Mouse (Mus musculus) olfactory bulb, adult 2 months (tissue): ENCODE data around the gene Tln1. TPM values are rescaled to one million over a fixed set of nuclear protein-coding genes. Genes with fewer than 3 reads are reported as not detected.
"Not testable (repeated sequence)": the region's sequence is repeated elsewhere in the genome, so short reads cannot be mapped to it uniquely, and the experiment has no call there.

Experiments used
- H3K27ac ChIP-seq: fragments of 200-500 bp; 2 replicates; pipeline ENCODE4 v1.5.1; 2012; ENCODE audit warnings: low read depth, low read length; ENCODE audit not compliant: insufficient read depth
- H3K4me1 ChIP-seq: fragments of 200-500 bp; 2 replicates; pipeline ENCODE4 v1.6.1; 2012; ENCODE audit warnings: low read length; ENCODE audit not compliant: control insufficient read depth, insufficient read depth
- H3K4me3 ChIP-seq: fragments of 200-500 bp; 2 replicates; pipeline ENCODE4 v1.5.1; 2012; ENCODE audit warnings: mild to moderate bottlenecking, low read depth, low read length, moderate library complexity; ENCODE audit not compliant: insufficient read depth
- CTCF ChIP-seq: fragments of 200-500 bp; IDR thresholded peaks from 2 replicates; pipeline ENCODE4 v1.5.1; 2012; ENCODE audit warnings: low read depth, mild to moderate bottlenecking, low read length, moderate library complexity; ENCODE audit not compliant: insufficient read depth
- POLR2A ChIP-seq: fragments of 200-500 bp; IDR thresholded peaks from 2 replicates; pipeline ENCODE4 v1.6.1; 2012; ENCODE audit warnings: mild to moderate bottlenecking, low read depth, low read length, moderate library complexity; ENCODE audit not compliant: insufficient read depth
- WGBS: fragments of 180-500 bp; shearing (Covaris S2); methylation state at CpG from one replicate; pipeline ENCODE4 v1.1.7; 2018; 5-methylcytosine and 5-hydroxymethylcytosine counted together
- polyA plus RNA-seq: library from polyadenylated mRNA; stranded (reverse); fragments of >200 nt; gene quantifications from 2 replicates; pipeline ENCODE4 v1.2.4, GENCODE M21; 2012; ENCODE audit warnings: low replicate concordance; ENCODE audit not compliant: missing spikeins, insufficient read depth, insufficient read length

Tln1 gene
- polyA plus RNA-seq = 147 TPM in 1 of 2 replicates, not detected in the other

GRCm38 (mm10) chr4:43561997-43562768 is at the start of gene Tln1, which contains the start of gene Creb3:
Tln1 (minus strand) TSS chr4:43562691.
Creb3 (plus strand) TSS chr4:43562332.
- H3K27ac ChIP-seq = peak within 1 kb of the TSS; percentile 79
- WGBS = under 1% methylated on average over 62 of the region's 62 CpGs
- H3K4me3 ChIP-seq = peak within 1 kb of the TSS; percentile 89
- H3K4me1 ChIP-seq = peaks cover 33% of the 10 kb centered on the region
- TF ChIP-seq CTCF (no peak; the same call in 1 of the 2 replicates), POLR2A (peak; percentile 60)

DNA sequence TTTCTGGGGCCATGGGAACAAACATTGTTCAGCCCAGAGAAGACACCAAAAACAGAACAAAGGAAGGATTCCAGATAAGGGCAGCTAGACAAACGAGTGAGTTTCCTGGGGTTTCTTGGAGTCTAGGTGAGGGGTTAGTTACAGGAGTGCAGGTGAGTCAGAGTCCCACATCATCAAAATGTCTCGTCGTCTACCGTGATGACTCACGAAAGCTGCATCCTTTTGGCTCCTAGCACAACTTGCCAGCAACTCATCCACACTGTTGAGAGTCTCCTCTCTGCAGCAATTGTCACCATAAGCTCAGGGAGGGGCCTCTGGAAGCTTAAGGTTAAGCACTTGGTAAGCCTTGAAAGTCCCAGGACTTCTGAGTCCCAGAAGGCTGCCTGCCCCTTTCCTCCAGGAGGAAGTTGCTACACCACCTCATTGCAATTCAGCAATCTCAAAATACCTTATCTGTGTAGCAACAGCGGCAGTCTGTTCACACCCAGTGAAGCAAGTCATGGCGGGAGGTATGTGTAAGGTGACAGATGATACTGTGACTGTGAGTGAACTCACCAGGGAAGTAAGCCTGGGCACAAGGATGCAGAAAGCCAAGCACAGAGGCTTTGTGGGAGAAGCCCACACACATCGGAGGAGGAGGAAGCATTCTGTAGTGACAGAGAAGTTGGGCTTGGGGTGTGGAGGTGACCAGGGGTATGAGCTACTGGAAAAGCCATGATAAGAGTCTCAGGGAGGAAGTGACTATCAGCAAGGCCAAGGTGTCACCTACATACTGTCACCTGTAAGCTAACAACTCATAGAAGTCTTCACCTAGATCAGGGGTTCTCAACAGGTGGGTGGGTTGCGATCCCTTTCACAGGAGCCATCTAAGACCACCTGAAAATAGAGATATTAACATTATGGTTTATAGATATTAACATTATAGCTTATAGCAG is 42.5 kb upstream of the Tln1 start:
- Histone ChIP-seq H3K27ac (no peak overlapping the region), H3K4me1 (no peaks in the 10 kb centered on the region), H3K4me3 (no peak overlapping the region)
- WGBS = 73% methylated on average over 9 of the region's 9 CpGs
- no peak for TF ChIP-seq CTCF
- no peak for TF ChIP-seq POLR2A

DNA sequence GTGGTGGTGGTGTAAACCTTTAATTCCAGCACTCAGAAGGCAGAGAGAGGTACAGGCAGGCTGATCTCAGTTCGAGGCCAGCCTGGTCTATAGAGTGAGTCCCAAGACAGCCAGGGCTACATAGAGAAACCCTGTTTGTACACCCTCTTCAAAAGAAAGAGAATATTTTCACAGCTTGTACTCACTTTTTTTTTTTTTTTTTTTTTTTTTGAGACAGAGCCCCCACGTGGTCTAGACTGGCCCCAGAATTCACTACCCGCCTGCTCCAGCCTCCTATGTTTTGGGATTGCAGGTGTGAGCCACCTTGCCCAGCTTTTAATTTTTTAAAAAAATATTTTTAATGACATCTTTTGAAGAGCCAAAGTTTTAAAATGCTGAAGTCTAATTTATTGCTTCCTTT is 41.6 kb upstream of the Tln1 start:
- no peaks in the 10 kb centered on the region for H3K4me1 ChIP-seq
- no peak overlapping the region for H3K27ac ChIP-seq
- TF ChIP-seq CTCF (no peak), POLR2A (no peak)
- 58% methylated on average over 3 of the region's 3 CpGs for WGBS
- no peak overlapping the region for H3K4me3 ChIP-seq

- TF ChIP-seq POLR2A (no peak), CTCF (no peak)
- Histone ChIP-seq H3K4me3 (no peak overlapping the region), H3K27ac (no peak overlapping the region), H3K4me1 (no peaks in the 10 kb centered on the region)
- 79% methylated on average over 9 of the region's 9 CpGs for WGBS
These were observed 37.9 kb upstream of the Tln1 start for GRCm38 (mm10) chr4:43600195-43600934.

DNA sequence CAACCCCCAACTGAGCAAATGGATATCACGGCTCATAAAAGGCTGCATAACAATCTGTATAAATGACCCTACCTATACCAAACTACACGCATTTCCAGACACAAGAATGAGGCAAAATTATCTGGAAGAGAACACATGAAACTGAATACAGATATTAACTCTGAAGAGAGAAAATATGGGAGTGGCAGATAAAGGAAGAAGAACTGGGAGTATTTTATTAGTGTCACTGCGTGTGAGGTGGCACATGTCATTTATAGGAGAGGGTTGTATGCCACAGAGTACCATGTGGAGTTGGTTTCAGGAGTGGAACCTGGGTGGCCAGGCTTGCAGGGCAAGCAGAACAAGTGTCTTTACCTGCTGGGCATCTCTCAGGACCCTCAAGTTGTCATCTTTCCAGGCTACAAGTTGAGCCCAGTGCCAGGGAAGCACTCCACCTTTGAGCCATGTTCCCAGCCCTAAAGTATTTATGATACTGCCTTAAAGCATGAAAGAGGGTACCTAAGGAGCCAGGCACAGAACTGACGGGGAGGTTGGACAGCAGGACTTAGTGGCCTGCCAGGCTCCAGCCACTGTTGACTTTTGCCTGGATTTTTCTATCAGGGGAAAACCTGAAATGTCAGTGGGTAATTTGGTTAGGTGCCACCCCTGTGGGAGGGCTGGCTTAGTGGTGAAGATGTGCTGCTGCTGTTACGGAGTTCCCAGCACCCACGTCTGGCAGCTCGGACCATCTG is 36.3 kb upstream of the Tln1 start:
- no peaks in the 10 kb centered on the region for H3K4me1 ChIP-seq
- no peak overlapping the region for H3K4me3 ChIP-seq
- 92% methylated on average over 7 of the region's 7 CpGs for WGBS
- TF ChIP-seq CTCF (no peak), POLR2A (no peak)
- H3K27ac ChIP-seq = no peak overlapping the region

DNA sequence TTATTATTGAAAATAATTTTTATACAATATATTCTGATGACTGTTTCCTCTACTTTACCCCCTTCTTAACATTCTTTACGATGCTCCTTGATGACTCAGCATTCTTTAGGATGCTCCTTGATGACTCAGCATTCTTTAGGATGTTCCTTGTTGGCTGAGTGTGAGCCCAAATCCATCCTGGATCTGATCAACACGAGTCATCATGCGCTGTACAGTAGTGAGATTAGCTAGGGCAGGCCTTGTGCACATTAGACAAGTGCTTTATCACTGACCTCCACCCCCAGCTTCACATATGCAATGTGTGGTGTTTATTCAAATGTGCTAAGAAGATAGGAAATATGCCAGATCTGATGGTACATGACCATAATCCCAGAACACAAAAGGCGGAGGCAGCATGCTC is 35.7 kb upstream of the Tln1 start:
- H3K27ac ChIP-seq = no peak overlapping the region
- H3K4me1 ChIP-seq = no peaks in the 10 kb centered on the region
- no peak overlapping the region for H3K4me3 ChIP-seq
- TF ChIP-seq POLR2A (no peak), CTCF (no peak)
- WGBS = 84% methylated on average over 4 of the region's 4 CpGs

GRCm38 (mm10) chr4:43596597-43596996 is 34.1 kb upstream of the Tln1 start:
- WGBS = 83% methylated on average over 2 of the region's 2 CpGs
- not testable (repeated sequence) for H3K4me1 ChIP-seq, H3K27ac ChIP-seq, H3K4me3 ChIP-seq

DNA sequence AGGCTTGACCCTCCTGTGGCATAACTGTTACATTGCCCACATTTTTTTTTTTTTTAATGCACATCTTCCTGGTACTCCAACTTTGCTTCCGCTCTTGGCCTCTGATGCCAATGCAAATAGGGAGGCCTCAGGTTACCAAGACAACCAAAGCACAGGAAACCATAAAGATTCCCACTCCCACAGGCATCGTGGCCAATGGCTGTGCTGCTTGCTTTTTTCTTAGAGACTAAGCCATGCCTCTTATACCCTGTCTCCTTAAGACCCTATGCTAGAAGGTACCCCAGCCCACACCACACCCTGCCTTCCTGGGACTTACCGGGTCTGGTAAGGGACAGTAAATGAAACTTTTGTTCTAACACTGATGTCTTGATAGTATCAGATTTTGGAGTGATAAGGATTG is 31.0 kb upstream of the Tln1 start:
- no peak for TF ChIP-seq CTCF
- TF ChIP-seq POLR2A = no peak
- WGBS = 63% methylated on average over 3 of the region's 3 CpGs
- Histone ChIP-seq H3K4me3 (no peak overlapping the region), H3K4me1 (no peaks in the 10 kb centered on the region), H3K27ac (no peak overlapping the region)
